ENCODE assay signal across 7 mouse cellular contexts in the genomic region with DNA sequence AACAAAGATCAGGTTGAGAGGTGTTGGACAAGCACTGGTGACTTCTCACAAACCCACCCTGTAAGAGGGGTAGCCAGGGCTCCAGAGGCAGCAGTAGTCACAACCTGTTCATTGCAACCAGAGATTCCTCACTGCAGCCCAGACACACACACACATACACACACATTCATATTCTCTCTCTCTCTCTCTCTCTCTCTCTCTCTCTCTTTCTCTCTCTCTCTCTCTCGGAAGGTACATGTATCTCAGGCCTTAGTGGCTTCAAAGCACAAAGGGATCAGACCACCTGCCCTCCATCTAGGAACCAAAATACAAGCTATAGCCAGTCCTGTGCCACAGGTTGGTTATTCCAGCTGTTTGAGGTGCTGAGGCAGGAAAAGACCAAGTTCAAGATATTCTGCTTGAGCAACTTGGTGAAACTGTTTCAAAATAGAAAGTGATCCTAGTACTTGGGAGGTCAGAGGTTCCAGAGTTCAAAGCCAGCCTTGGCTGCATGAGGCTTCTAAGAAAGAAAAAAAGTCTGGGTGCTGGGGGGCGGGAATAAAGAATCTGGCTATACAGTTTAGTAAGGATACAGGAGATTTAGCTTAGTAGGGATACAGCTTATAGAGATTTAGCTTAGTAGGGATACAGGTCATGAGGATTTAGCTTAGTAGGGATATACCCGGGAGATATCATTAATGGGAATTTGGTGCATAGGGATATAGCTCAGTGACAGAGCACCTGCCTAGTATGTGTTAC. TPM values are rescaled to one million over a fixed set of nuclear protein-coding genes. Genes with fewer than 3 reads are reported as not detected.
DNase-seq lines count a peak whose midpoint lies in the region; ATAC-seq and TF ChIP-seq lines count a peak whose summit lies in the region.

No protein-coding gene starts in this region.

- no peaks in the 10 kb centered on the region for H3K27me3 ChIP-seq in embryonic facial prominence, embryonic 15.5 days
- no peaks in the 10 kb centered on the region for H3K27me3 ChIP-seq in limb, embryonic 11.5 days (ENCODE audit: control insufficient read depth, insufficient read depth, low read length)
- H3K27me3 ChIP-seq in small intestine, adult 2 months (ENCODE audit: control insufficient read depth, insufficient read depth, low read length), result no peaks in the 10 kb centered on the region

- H3K4me2 ChIP-seq in embryonic facial prominence, embryonic 15.5 days (replicated peaks), result peak overlapping the region; percentile 50
- H3K4me2 ChIP-seq in limb, embryonic 11.5 days (ENCODE audit: low read depth, severe bottlenecking), result peak overlapping the region; percentile 63; the same call in 1 of the 2 replicates

- H3K27ac ChIP-seq in embryonic facial prominence, embryonic 15.5 days (replicated peaks), result 0 out of 2 replicates have a peak overlapping the region, but pooled peaks have one; percentile 98
- no peak overlapping the region for H3K27ac ChIP-seq in limb, embryonic 11.5 days (replicated peaks; ENCODE audit: low read depth, low read length)
- peak overlapping the region; percentile 95; the same call in 1 of the 2 replicates for H3K27ac ChIP-seq in small intestine, adult 2 months (ENCODE audit: insufficient read depth, low read depth, low read length)

- peak overlapping the region; percentile 68 for H3K4me3 ChIP-seq in lung, adult 2 months (replicated peaks; ENCODE audit: extremely low read depth, low read depth, low read length)
- H3K4me3 ChIP-seq in embryonic facial prominence, embryonic 15.5 days (replicated peaks), result peak overlapping the region; percentile 98
- no peak overlapping the region for H3K4me3 ChIP-seq in limb, embryonic 11.5 days (ENCODE audit: low read depth, low read length)
- peak overlapping the region; percentile 80 for H3K4me3 ChIP-seq in small intestine, adult 2 months (ENCODE audit: low read depth, low read length)

- H3K9me3 ChIP-seq in embryonic facial prominence, embryonic 15.5 days (replicated peaks), result no peaks in the 10 kb centered on the region
- no peaks in the 10 kb centered on the region for H3K9me3 ChIP-seq in limb, embryonic 11.5 days (ENCODE audit: control insufficient read depth, low read length)

- DNase-seq in lung, adult 2 months, result no peak
- DNase-seq in lung, postnatal 4 days, result no peak
- no peak for DNase-seq in limb, embryonic 11.5 days (ENCODE audit: low spot score)
- DNase-seq in gastrocnemius, postnatal 10 days, result no peak
- DNase-seq in right cerebral cortex, postnatal 14 days, result no peak

- peak overlapping the region; percentile 96; the same call in 1 of the 2 replicates for H3K9ac ChIP-seq in embryonic facial prominence, embryonic 15.5 days
- no peak overlapping the region for H3K9ac ChIP-seq in limb, embryonic 11.5 days (ENCODE audit: low read length)

- H3K36me3 ChIP-seq in embryonic facial prominence, embryonic 15.5 days, result peaks cover 16% of the 10 kb centered on the region
- peaks cover 11% of the 10 kb centered on the region for H3K36me3 ChIP-seq in limb, embryonic 11.5 days (ENCODE audit: control insufficient read depth, insufficient read depth, low read length)
- peaks cover 15% of the 10 kb centered on the region for H3K36me3 ChIP-seq in small intestine, adult 2 months (ENCODE audit: control insufficient read depth, insufficient read depth, low read length)

- no peak for ATAC-seq in embryonic facial prominence, embryonic 15.5 days (ENCODE audit: insufficient number of reproducible peaks, low FRiP score, low TSS enrichment, low read depth)
- ATAC-seq in limb, embryonic 11.5 days (ENCODE audit: insufficient number of reproducible peaks, low FRiP score, low TSS enrichment, low read depth), result no peak

- TF ChIP-seq POLR2A in lung, adult 2 months (IDR thresholded peaks at IDR 0.05; ENCODE audit: borderline replicate concordance, extremely low read depth, low read depth, low read length), result no peak
- no peak for TF ChIP-seq POLR2A in small intestine, adult 2 months (IDR thresholded peaks at IDR 0.05; ENCODE audit: low read depth, low read length)

- 79% methylated on average over 3 of the region's 3 CpGs for WGBS in lung, adult 2 months
- WGBS in embryonic facial prominence, embryonic 15.5 days, result 86% methylated on average over 3 of the region's 3 CpGs
- WGBS in limb, embryonic 11.5 days, result 82% methylated on average over 3 of the region's 3 CpGs
- WGBS in small intestine, adult 2 months, result 87% methylated on average over 3 of the region's 3 CpGs

- TF ChIP-seq CTCF in lung, adult 2 months (IDR thresholded peaks at IDR 0.05; ENCODE audit: insufficient read depth, low read length), result no peak
- no peak for TF ChIP-seq CTCF in small intestine, adult 2 months (IDR thresholded peaks at IDR 0.05; ENCODE audit: extremely low read depth, insufficient read length, insufficient replicate concordance, low read depth, low read length)

- H3K4me1 ChIP-seq in lung, adult 2 months (ENCODE audit: control insufficient read depth, insufficient read depth, low read length), result peaks cover 29% of the 10 kb centered on the region
- H3K4me1 ChIP-seq in embryonic facial prominence, embryonic 15.5 days, result peaks cover 32% of the 10 kb centered on the region
- peaks cover 12% of the 10 kb centered on the region for H3K4me1 ChIP-seq in limb, embryonic 11.5 days (ENCODE audit: control insufficient read depth, insufficient read depth, low read length)
- peaks cover 18% of the 10 kb centered on the region for H3K4me1 ChIP-seq in small intestine, adult 2 months (ENCODE audit: control insufficient read depth, insufficient read depth, insufficient read length, low read length)

RNA-seq across cellular contexts. Expression of a gene that starts 0.8 kb away (rescaled TPM):
- polyA plus RNA-seq in lung, adult 2 months (2012; rRNA removed), result 77.4 and 91.7 TPM in 2 replicates
- polyA plus RNA-seq in embryonic facial prominence, embryonic 15.5 days (2015; fragmentation: Nextera tagmentation; extraction: Ambion mirVana), result 26.7 and 32.1 TPM in 2 replicates
- 18.4 and 22.1 TPM in 2 replicates for polyA plus RNA-seq in limb, embryonic 11.5 days (2014; fragmentation: Nextera tagmentation; extraction: Ambion mirVana)
- polyA plus RNA-seq in small intestine, adult 2 months (2012; rRNA removed), result 116 and 171 TPM in 2 replicates
- 10 to 100 TPM; 31.2 to 35.0 TPM for total RNA-seq in gastrocnemius, postnatal 10 days (2021)

RNA-seq across cellular contexts. Expression of a gene that starts 0.9 kb away (rescaled TPM):
- 249 and 251 TPM in 2 replicates for polyA plus RNA-seq in lung, adult 2 months (2012; rRNA removed)
- 272 TPM in 2 replicates for polyA plus RNA-seq in embryonic facial prominence, embryonic 15.5 days (2015; fragmentation: Nextera tagmentation; extraction: Ambion mirVana)
- polyA plus RNA-seq in limb, embryonic 11.5 days (2014; fragmentation: Nextera tagmentation; extraction: Ambion mirVana), result 133 and 136 TPM in 2 replicates
- polyA plus RNA-seq in small intestine, adult 2 months (2012; rRNA removed), result 89.1 and 171 TPM in 2 replicates
- 100 to 1,000 TPM; 196 to 231 TPM for total RNA-seq in gastrocnemius, postnatal 10 days (2021)

RNA-seq across cellular contexts. Expression of a gene that starts 26.9 kb away (rescaled TPM):
- polyA plus RNA-seq in lung, adult 2 months (2012; rRNA removed), result 106 and 119 TPM in 2 replicates
- 2.5 and 4.0 TPM in 2 replicates for polyA plus RNA-seq in embryonic facial prominence, embryonic 15.5 days (2015; fragmentation: Nextera tagmentation; extraction: Ambion mirVana)
- 0.57 TPM in 1 of 2 replicates, not detected in the other for polyA plus RNA-seq in limb, embryonic 11.5 days (2014; fragmentation: Nextera tagmentation; extraction: Ambion mirVana)
- polyA plus RNA-seq in small intestine, adult 2 months (2012; rRNA removed), result 44.3 and 51.3 TPM in 2 replicates
- total RNA-seq in gastrocnemius, postnatal 10 days (2021), result 1 to 10 TPM; 2.3 to 3.9 TPM

RNA-seq across cellular contexts. Expression of a gene that starts 37.2 kb away (rescaled TPM):
- polyA plus RNA-seq in lung, adult 2 months (2012; rRNA removed), result 2.7 and 4.5 TPM in 2 replicates
- polyA plus RNA-seq in embryonic facial prominence, embryonic 15.5 days (2015; fragmentation: Nextera tagmentation; extraction: Ambion mirVana), result 19.3 and 19.7 TPM in 2 replicates
- 29.8 and 30.9 TPM in 2 replicates for polyA plus RNA-seq in limb, embryonic 11.5 days (2014; fragmentation: Nextera tagmentation; extraction: Ambion mirVana)
- polyA plus RNA-seq in small intestine, adult 2 months (2012; rRNA removed), result 0.95 and 3.8 TPM in 2 replicates
- total RNA-seq in gastrocnemius, postnatal 10 days (2021), result 1 to 10 TPM; 6.3 to 7.5 TPM
